Mouse (Mus musculus) mouse trophoblast stem cell (cell line): Measurements from ENCODE around the gene Ddah2.

Experiments
- in situ Hi-C, 2 experiments: fragments of 300-500 bp; cut with MseI, MboI; formaldehyde crosslinking; loops; 2 replicates in 1 of 2; 3 replicates in 1 of 2; pipeline ENCODE4 v1.15.1; 2025

Ddah2 gene

DNA sequence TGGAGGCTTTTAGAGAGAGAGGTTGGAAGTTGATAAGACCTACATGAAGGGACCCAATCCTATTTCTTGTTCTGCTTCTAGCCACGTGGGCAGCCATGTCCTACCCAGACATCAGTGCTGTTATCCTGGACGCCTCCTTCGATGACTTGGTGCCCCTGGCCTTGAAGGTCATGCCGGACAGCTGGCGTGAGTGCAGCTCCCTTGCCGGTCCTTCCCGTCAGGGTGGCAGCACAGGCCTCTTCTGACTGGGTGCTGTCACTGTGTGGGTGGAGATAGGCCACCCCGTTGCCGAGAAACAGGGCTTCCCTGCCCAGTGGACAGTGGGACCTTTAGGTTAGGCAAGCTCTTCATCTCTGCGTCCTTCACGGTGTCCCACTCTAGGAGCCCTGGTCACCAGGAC, 42.3 kb downstream of the Ddah2 start:
- in situ Hi-C loops: loop anchor here in 1 of 2 experiments (25.0 kb wide), 1 partner anchor 89 kb away; the partner anchor contains the start of genes Vars and Vwa7

DNA sequence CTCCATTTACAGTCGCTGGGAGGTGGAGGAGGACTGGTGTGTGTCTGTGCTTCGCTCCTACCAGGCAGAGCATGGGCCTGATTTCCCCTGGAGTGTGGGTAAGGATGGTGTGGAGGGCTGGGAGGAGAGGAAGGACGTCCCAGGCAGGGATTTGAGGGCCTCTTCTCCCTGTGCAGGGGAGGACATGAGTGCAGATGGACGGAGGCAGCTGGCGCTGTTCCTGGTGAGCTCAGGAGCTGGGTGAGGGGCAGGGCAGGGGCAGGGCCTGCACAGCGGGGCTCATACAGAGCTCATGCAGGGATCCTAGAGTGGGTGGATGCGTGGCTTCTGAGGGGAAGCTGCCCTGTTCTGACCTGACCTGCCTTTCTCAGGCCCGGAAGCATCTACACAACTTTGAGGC, 43.5 kb downstream of the Ddah2 start:
- in situ Hi-C loops: loop anchor here in 1 of 2 experiments (25.0 kb wide), 1 partner anchor 90 kb away; the partner anchor contains the start of genes Vars and Vwa7

DNA sequence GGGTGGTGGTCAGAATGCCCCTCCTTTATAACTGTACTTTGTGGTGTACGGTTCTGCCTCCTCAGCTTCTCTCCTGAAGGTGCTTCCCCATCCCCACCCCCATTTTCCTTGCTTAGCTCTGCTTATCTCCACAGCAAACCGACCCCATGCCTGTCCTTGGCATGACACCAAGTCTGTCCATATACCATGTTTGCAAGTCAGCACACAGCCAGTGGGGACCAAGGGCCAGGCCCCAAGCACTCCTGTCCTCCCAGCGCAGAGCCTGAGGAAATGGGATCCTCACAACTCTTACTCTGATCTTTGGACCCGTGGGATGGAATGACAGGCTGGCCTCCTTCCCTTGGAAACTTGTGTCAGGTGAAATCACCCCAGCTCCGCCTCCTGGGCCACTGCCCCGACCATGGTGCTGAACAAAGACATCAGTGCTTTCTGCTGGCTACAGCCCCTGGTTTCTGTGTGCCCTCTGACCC, 44.4 kb downstream of the Ddah2 start:
- in situ Hi-C loops: loop anchor here in 1 of 2 experiments (25.0 kb wide), 1 partner anchor 91 kb away; the partner anchor contains the start of genes Vars and Vwa7

DNA sequence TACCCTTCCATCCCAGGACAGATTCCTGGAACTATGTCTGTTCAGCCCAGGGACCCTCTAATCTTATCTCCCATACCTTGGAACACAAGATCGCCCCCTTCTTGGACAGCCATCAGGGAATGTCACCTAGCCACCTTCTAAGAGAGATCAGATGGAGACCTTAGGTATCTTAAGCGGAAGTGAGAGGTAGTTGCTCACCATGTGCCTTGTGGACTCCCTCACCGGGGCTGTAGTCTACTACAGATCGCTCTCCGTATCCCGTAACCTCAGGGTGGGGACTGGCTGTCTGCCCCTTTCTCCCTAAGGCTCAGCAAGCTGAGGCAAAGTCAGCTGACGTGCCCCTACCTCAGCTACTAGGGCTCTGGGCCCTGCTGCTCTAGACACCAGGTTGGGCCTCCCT, 45.2 kb downstream of the Ddah2 start:
- in situ Hi-C loops: loop anchor here in 1 of 2 experiments (25.0 kb wide), 1 partner anchor 92 kb away; the partner anchor contains the start of genes Vars and Vwa7

DNA sequence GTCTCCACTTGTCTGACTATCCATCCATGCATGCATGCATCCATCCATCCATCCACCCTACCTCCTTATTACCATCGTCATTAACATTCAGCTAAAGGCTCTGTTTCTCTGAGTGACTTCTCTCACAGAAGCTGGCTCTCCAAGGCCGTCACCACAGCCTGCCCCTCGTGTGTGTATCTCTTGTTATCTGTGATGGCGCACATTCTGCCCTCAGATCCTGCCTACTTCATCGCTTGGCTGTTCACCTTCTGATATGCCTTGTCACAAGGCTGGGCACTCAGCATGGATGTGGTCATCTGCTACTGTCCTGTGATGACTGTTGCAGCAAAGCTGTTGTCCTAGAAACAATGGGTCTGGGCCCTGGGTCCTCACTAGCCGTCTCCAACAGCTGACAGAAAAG, 45.9 kb downstream of the Ddah2 start:
- in situ Hi-C loops: loop anchor here (5.0 to 25.0 kb wide), 2 partner anchors 82 to 92 kb away; partner anchors contain the start of genes Vars (in 1 of the 2) and Vwa7 (in 1 of the 2)

DNA sequence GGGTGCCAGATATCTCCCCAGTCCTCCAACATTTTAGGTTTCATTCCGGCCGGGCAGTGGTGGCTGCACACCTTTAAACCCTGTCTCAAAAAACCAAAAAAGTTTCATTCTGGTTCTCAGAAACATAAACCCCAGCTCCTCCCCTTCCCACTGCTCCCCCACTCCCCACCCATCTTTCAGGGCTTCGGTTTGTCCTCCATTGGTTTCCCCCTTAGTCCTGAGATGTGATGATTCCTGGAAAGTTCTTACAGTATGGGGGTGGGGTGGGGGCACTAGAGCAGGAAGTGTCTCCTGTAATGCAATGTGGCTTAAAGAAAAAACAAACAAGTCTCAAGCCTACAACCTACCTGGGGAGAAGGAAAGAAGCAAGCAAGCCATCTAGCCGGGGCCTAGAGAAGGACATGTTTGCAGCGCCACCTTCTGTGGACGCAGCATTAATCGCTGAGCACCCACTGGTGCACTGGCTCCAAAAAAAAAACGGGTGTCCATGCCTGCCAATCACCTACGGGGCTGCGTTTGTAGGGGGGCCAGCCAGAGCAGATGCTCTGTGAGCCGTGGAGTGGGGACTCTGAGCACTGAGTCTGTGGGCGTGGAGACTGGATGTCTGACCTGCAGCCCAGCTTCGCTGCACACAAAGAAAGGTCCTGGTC, 47.0 kb downstream of the Ddah2 start:
- in situ Hi-C loops: loop anchor here (5.0 to 25.0 kb wide), 2 partner anchors 84 to 94 kb away; partner anchors contain the start of genes Vars (in 1 of the 2) and Vwa7 (in 1 of the 2)

DNA sequence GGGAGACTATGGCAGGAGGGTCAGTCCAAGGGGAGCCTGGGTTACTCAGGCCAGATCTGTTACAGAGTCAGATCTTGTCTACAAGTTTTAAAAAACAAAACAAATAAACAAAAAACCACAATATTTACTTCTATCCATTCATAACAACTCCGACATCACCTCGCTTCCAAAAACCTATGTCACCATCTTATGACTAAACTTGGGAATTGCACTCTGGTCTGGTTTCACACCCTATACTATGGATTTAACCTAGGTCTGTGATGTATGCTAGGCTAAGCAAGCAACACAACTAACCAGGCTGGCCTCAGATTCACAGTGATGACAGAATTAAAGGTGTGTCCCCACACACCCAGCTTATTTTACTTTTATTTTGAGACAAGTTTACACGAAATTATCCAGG, 47.7 kb downstream of the Ddah2 start:
- in situ Hi-C loops: loop anchor here (5.0 to 25.0 kb wide), 2 partner anchors 84 to 94 kb away; partner anchors contain the start of genes Vars (in 1 of the 2) and Vwa7 (in 1 of the 2)

DNA sequence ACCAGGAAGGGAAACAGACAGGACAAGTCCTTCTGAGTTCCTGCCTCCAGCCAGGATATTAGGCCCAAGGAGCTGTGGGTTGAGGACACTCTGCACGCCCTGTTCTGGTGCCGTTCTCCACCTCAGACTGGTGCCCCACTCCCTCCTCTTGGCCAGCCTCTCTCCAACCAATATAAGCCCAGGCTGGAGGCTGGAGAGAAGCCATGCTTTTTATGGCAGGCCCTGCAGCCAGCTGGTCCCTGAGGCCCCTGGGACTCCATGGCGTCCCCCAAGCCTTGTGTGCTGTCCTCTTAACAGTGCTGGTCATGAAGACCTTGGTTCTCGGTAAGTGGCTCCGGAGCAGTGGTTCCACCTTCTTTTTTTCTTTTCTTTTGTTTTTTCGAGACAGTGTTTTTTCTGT, 49.3 kb downstream of the Ddah2 start, which contains the start of gene Ly6g5c:
Ly6g5c (plus strand) TSS at position 183 of the 400 bp plus-strand sequence.
- in situ Hi-C loops: loop anchor here (5.0 to 25.0 kb wide), 2 partner anchors 86 to 96 kb away; partner anchors contain the start of genes Vars (in 1 of the 2) and Vwa7 (in 1 of the 2)
